Mouse (Mus musculus) ES-E14 (cell line): Measurements from ENCODE around the gene Lmcd1.

Source experiments
- MAFK ChIP-seq: IDR thresholded peaks from 2 replicates; pipeline ENCODE4 v1.6.1; 2014; ENCODE audit warnings: mild to moderate bottlenecking, low read depth, low read length, inconsistent platforms; ENCODE audit not compliant: insufficient read depth
- ZC3H11A ChIP-seq: IDR thresholded peaks from 2 replicates; pipeline ENCODE4 v1.6.1; 2012; ENCODE audit warnings: low read depth, mild to moderate bottlenecking, inconsistent platforms, low read length, borderline replicate concordance
- ZNF384 ChIP-seq: IDR thresholded peaks from 2 replicates; pipeline ENCODE4 v1.6.1; 2012; ENCODE audit warnings: low read depth, low read length, inconsistent platforms

DNA sequence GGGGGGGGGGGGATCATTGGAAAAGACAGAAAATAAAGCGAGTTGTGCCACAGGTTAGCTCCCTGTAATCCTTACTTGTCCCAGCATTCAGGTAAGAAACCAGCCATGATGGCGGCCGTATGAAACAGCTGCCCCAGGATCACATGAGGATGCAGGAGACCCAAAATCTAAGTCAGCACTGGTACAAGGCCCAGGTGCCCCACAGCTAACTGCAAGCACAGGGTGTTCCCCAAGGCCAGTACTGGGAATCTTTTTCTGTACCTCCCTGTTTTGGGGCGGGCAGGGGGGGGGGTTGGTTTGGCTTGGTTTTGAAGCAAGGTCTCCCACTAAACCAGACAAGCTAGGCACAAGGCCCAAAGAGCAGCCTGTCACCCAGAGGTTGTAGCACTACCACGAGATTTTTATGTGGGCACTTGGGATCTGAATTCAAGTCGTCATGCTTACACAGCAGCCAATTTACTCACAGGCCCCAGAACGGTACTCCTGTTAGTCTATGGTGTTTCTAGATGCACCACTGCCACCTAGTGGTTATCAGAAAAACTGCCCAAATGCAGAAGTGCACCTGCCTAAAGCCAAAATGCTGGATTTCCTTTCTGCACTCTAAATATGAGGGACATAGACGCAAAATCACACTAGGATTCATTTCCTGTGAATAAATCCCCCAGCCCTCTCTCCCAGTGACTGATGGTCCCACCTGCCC lies 100.5 kb downstream of the Lmcd1 start:
- TF ChIP-seq MAFK (no peak), ZC3H11A (0 out of 2 replicates have a peak, but pooled peaks have one; percentile 19), ZNF384 (no peak)
